Mouse (Mus musculus) hindbrain, embryonic 10.5 days (tissue): Measurements from ENCODE around the gene Sgms1. TPM values are rescaled to one million over a fixed set of nuclear protein-coding genes. Genes with fewer than 3 reads are reported as not detected.

Source experiments
- DNase-seq: peaks from one replicate; pipeline ENCODE4 v3.0.0-alpha.2; 2017; ENCODE audit warnings: low spot score
- H3K27ac ChIP-seq: fragments of 300-500 bp; sonication (generic); 2 replicates; pipeline ENCODE4 v1.5.1; 2016; ENCODE audit warnings: mild to moderate bottlenecking, moderate library complexity
- H3K27me3 ChIP-seq: fragments of 300-500 bp; sonication (generic); 2 replicates; pipeline ENCODE4 v1.6.1; 2016; ENCODE audit warnings: mild to moderate bottlenecking; ENCODE audit not compliant: poor library complexity, insufficient read depth, severe bottlenecking
- H3K36me3 ChIP-seq: fragments of 300-500 bp; sonication (generic); 2 replicates; pipeline ENCODE4 v1.6.1; 2016; ENCODE audit warnings: mild to moderate bottlenecking, moderate library complexity
- H3K4me1 ChIP-seq: fragments of 300-500 bp; sonication (generic); replicated peaks from 2 replicates; pipeline ENCODE4 v1.6.1; 2016; ENCODE audit warnings: mild to moderate bottlenecking
- H3K4me3 ChIP-seq: fragments of 300-500 bp; sonication (generic); 2 replicates; pipeline ENCODE4 v1.5.1; 2016; ENCODE audit warnings: mild to moderate bottlenecking, moderate library complexity
- H3K9me3 ChIP-seq: fragments of 300-500 bp; sonication (generic); 2 replicates; pipeline ENCODE4 v1.6.1; 2016; ENCODE audit warnings: mild to moderate bottlenecking, moderate library complexity
- WGBS: fragments of 180-500 bp; shearing (Covaris S2); methylation state at CpG from one replicate; pipeline ENCODE4 v1.1.7; 2016; 5-methylcytosine and 5-hydroxymethylcytosine counted together
- polyA plus RNA-seq: library from polyadenylated mRNA; unstranded; fragments of >200 nt; fragmentation: Nextera tagmentation; extraction: Ambion mirVana; gene quantifications from 2 replicates; pipeline ENCODE4 v1.2.1, GENCODE M21; 2016

Gene Sgms1
- polyA plus RNA-seq, 1 experiment from 2014 or later, result 14.4 TPM

DNA sequence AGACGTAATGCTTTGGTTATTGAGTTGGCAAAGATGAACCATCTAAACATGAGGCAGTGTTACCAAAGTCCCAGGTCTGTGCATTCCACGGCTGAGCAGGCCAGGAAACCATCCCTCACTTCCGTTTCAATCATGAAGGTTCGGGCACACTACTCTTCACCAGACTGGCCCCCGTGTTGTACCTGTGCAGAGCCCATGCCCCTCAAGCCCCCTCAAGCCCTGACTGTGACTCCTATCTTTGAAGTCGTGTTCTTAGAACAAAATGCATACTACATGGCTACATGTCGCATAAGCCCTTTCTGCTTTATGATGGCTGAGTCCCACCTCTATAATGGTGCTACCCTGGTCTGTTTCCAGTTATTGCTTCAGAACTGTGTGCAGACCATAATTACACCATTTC, 217.5 kb downstream of the Sgms1 start:
- H3K36me3 ChIP-seq, result no peaks in the 10 kb centered on the region
- DNase-seq, result no peak
- 93% methylated on average over 7 of the region's 7 CpGs for WGBS
- H3K27ac ChIP-seq, result no peak overlapping the region
- H3K27me3 ChIP-seq, result no peaks in the 10 kb centered on the region
- no peak overlapping the region for H3K4me3 ChIP-seq
- no peaks in the 10 kb centered on the region for H3K4me1 ChIP-seq
- no peaks in the 10 kb centered on the region for H3K9me3 ChIP-seq

DNA sequence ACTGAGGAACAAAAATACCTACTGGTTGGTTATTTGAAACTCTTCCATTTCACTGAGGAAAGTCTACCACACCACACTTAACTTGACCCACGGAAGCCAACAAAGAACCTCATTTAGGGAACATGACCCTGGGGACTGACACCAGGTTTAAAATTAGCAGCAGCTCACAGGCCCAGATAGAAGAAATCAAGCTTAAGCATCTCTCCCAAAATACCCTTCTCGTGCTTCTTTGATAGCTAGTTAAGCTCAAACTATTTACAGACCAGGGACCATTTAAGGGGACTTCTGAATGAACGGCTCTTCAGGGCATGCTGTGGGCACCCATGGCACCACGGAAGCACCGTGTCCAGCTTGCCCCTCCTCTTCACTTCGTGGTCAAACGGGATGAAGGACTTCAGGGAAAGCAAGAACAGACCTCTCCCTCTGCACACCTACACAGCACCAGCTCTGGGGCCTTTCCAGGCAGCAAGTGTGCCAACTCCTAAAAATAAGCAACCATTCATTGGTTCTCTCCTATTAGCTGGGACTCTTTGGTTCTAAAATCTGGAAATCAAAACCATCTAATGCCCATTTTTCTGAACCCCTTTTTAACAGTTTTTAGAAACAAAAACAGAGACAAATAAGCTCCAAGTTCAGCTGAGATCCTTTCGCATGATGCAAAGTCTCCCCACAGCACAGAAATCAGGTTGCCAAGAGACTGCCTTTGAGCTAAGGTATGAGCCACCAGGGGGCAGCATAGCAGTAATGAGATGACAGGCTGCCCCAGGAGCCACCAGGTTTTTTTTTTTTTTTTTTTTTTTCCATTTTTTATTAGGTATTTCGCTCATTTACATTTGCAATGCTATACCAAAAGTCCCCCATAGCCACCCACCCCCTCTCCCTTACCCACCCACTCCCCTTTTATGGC, 219.6 kb downstream of the Sgms1 start:
- WGBS, result 77% methylated on average over 9 of the region's 9 CpGs
- H3K9me3 ChIP-seq, result no peaks in the 10 kb centered on the region
- H3K36me3 ChIP-seq, result no peaks in the 10 kb centered on the region
- no peaks in the 10 kb centered on the region for H3K27me3 ChIP-seq
- H3K4me1 ChIP-seq, result no peaks in the 10 kb centered on the region
- no peak overlapping the region for H3K27ac ChIP-seq
- DNase-seq, result peak; percentile 57
- no peak overlapping the region for H3K4me3 ChIP-seq

DNA sequence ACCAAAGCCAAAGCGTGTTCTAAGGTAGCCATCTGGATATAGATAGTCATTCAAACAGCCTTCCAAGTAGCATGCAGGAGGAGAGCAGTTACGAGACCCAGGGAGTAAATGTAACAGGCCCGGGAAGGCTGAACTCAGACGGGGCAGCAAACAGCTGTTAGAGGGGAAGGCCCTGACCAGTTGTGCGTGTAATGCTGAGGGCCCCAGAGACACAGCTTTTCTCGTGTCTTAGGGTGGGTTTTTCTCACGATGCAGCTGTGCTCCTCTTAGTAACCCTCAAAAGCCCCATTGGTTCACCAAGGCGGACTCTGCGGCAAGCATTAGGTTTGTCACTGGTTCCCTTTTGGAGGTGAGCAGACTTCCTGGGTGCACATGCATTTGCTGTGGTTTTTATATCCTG, 221.5 kb downstream of the Sgms1 start:
- Histone ChIP-seq H3K4me1 (no peaks in the 10 kb centered on the region), H3K9me3 (no peaks in the 10 kb centered on the region), H3K27me3 (no peaks in the 10 kb centered on the region), H3K27ac (no peak overlapping the region), H3K36me3 (no peaks in the 10 kb centered on the region), H3K4me3 (no peak overlapping the region)
- WGBS, result 87% methylated on average over 9 of the region's 9 CpGs
- DNase-seq, result no peak

DNA sequence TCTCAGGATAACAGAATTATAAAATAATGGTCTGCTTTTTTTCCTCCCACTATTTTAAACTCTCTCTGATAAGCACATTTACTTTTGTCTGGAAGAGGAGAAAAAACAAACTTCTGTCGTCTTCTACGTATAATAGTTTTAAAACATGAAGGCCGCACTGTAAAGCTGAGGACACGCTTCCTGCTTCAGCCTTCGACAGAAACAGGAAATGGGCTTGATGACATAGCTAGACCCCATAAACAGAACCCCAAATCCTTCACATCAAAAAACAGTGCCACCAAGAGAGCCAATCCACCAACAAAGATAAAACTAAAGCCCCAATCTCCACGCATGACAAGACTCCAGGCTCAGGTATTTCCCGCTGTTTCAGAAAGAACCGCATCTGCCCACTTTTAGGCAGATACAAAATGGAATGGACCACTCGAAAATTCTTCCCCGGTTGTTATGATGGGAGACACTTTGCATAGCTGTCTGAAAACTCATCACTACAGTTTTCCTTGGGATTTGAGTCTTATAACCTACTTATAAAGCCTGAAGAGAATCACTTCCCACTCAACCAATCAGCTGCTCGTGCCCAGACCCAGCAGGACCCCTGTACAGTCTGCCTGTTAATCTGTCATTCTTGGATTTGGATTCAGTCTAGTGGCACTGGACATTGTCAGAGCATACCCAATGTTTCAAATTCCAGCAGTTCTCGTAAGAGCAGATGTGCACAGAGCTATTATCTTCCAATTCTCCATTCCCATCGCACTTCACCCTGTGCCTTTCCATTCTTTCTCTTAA, 222.5 kb downstream of the Sgms1 start:
- no peak for DNase-seq
- H3K4me1 ChIP-seq, result no peaks in the 10 kb centered on the region
- no peaks in the 10 kb centered on the region for H3K27me3 ChIP-seq
- 93% methylated on average over 13 of the region's 13 CpGs for WGBS
- H3K27ac ChIP-seq, result no peak overlapping the region
- no peak overlapping the region for H3K4me3 ChIP-seq
- H3K9me3 ChIP-seq, result no peaks in the 10 kb centered on the region
- H3K36me3 ChIP-seq, result no peaks in the 10 kb centered on the region

DNA sequence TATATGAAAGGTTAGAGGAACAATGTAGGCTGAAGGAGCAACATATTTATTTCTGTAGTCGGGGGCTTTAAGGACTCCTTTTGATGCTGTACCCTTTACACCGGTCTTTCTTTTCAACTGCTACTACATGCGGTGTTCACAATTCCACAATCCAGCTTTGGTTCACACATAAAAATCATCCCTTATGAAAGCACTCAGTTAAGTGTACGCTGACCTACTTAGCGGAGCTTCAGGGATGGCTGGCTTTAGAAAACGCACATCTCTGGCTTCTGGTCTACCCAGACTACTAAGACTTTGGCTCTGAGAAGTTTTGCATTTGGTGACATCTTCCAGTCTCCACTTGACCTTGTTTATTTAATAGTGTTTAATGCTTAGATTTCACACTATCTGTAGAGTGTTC, 223.8 kb downstream of the Sgms1 start:
- H3K9me3 ChIP-seq, result no peaks in the 10 kb centered on the region
- no peak overlapping the region for H3K27ac ChIP-seq
- no peaks in the 10 kb centered on the region for H3K36me3 ChIP-seq
- no peak overlapping the region for H3K4me3 ChIP-seq
- no peak for DNase-seq
- H3K27me3 ChIP-seq, result no peaks in the 10 kb centered on the region
- no peaks in the 10 kb centered on the region for H3K4me1 ChIP-seq
- WGBS, result 94% methylated on average over 6 of the region's 6 CpGs

DNA sequence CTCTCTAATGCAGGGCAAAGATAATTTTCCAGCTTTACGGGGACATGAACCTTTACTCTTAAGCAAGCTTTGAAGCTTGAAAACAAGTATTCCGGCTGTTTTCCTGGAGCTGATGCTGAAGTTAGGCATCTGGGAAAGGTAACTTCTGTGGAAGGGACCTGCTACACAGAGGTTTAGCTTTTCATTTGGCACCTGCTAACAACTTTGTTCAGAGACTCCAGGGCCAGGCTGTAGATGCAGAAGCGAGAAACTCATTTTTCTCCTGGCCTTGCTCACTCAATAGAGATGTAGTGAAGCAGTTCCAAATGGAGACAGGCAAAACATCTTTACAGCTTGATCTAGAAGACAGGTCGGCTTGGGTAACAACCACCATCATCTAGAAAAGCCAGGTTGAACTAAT, 225.4 kb downstream of the Sgms1 start:
- Histone ChIP-seq H3K4me3 (no peak overlapping the region), H3K27me3 (no peaks in the 10 kb centered on the region), H3K36me3 (peaks cover 11% of the 10 kb centered on the region), H3K27ac (no peak overlapping the region), H3K9me3 (no peaks in the 10 kb centered on the region), H3K4me1 (no peaks in the 10 kb centered on the region)
- no peak for DNase-seq
- WGBS, result 94% methylated on average over 4 of the region's 4 CpGs

DNA sequence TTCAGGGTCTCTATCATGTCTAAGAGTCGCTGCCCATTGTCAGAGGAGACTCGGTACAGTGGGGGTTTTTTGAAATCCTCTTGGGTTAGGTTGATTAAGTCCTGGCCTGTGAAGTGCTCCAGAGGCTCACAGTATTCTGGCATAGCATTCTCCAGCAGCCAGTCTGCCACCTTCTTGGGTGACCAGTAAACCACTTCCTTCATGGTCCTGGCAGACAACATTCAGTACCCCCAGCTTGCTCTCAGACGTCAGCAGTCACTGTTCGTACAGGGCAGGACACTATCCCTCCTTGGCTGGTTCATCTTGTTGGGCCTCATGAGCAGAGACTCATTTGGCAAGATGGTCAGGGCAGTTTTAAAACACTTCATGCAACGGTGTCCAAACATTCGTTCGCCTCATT, 229.6 kb downstream of the Sgms1 start:
- WGBS, result 93% methylated on average over 7 of the region's 7 CpGs
- no peak overlapping the region for H3K4me3 ChIP-seq
- H3K4me1 ChIP-seq, result no peaks in the 10 kb centered on the region
- no peak for DNase-seq
- H3K27me3 ChIP-seq, result no peaks in the 10 kb centered on the region
- no peak overlapping the region for H3K27ac ChIP-seq
- H3K9me3 ChIP-seq, result no peaks in the 10 kb centered on the region
- H3K36me3 ChIP-seq, result peaks cover 17% of the 10 kb centered on the region

DNA sequence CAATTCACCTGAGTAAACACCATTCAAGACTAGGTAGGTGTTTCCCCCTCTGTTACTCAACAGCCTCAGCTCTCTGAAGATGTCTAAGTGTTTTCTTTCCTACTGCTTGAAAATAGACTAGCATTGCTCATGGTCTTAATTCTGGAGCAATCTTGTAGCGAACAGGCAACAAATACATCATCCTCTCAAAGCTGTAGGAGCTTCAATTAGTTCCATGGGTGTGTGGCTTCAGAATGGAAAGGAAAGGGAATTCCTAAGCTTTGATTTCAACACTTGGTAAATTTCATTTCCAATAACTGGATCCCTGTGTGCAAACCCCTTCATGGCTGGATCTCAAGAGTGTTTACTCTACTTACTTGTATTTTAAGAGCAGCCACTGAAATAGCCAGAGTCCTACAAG, 230.3 kb downstream of the Sgms1 start:
- DNase-seq, result no peak
- H3K36me3 ChIP-seq, result peaks cover 17% of the 10 kb centered on the region
- no peak overlapping the region for H3K27ac ChIP-seq
- no peak overlapping the region for H3K4me3 ChIP-seq
- no peaks in the 10 kb centered on the region for H3K27me3 ChIP-seq
- H3K4me1 ChIP-seq, result no peaks in the 10 kb centered on the region
- WGBS, result 98% methylated on average over 1 of the region's 1 CpGs
- H3K9me3 ChIP-seq, result no peaks in the 10 kb centered on the region

DNA sequence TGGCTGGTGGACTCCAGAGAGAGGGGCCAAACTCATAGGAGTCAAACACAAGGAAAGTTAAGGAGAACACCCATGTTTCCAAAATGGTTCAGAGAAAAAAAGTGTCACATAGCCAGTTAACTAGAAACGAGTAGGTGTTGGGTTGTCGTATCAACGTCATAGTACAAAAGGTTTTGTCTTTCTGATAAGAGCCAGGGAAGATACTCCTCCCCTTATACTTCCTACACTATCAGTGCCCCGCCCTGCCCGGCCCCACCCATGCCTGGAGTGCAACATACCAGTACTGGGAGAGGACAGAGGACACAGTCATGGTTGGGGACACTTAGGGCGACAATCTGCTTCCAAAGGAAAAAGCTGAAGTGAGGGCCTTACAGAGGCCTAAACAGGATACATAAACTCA, 232.5 kb downstream of the Sgms1 start:
- WGBS, result 91% methylated on average over 6 of the region's 6 CpGs

DNA sequence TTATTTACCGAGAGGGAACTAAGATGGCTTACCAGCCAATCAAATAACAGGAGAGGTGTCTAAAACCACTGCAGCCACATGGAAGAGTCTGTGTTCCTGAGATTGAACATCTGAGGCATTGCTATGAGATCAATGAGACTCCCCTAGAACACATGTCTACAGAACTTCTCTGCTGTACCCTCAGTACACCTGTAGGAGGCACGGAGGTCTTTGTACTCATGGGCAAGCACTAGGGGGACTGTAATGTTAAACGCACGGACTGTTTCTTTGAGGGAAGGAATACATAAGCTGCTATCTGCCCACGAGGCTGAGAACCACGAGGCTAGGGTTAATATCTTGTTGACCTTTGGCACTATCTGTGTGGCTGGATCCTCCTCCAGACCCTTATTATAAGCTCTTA, 237.0 kb downstream of the Sgms1 start:
- Histone ChIP-seq H3K4me3 (no peak overlapping the region), H3K27me3 (no peaks in the 10 kb centered on the region), H3K27ac (no peak overlapping the region), H3K9me3 (no peaks in the 10 kb centered on the region), H3K36me3 (no peaks in the 10 kb centered on the region), H3K4me1 (no peaks in the 10 kb centered on the region)
- DNase-seq, result no peak
- WGBS, result 79% methylated on average over 6 of the region's 6 CpGs

More for the DNA sequence above, 232.5 kb downstream of the Sgms1 start:
- Histone ChIP-seq H3K9me3 (no peaks in the 10 kb centered on the region), H3K27me3 (no peaks in the 10 kb centered on the region), H3K4me1 (no peaks in the 10 kb centered on the region), H3K36me3 (peaks cover 17% of the 10 kb centered on the region), H3K27ac (no peak overlapping the region), H3K4me3 (no peak overlapping the region)
- DNase-seq, result no peak

DNA sequence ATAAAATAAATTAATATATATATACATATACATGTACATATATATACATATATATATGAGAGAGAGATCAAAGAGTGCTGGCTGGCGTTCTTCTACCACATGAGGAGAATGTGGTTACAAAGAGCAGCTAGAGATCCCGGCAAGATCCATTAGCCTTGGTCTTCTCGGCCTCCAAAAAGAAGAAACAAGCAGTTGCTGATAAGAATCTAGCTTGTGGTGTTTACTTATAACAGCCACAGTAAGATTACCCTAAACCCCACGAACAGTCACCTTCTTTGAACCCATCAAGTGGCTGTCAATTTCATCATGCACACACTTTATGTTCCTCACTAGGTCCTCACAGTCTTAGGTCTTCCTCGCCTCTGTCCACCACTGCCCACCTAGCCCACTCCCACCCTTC, 240.8 kb downstream of the Sgms1 start:
- no peaks in the 10 kb centered on the region for H3K27me3 ChIP-seq
- no peak overlapping the region for H3K27ac ChIP-seq
- WGBS, result 91% methylated on average over 5 of the region's 5 CpGs
- no peaks in the 10 kb centered on the region for H3K9me3 ChIP-seq
- H3K36me3 ChIP-seq, result no peaks in the 10 kb centered on the region
- H3K4me3 ChIP-seq, result no peak overlapping the region
- DNase-seq, result no peak
- H3K4me1 ChIP-seq, result no peaks in the 10 kb centered on the region

DNA sequence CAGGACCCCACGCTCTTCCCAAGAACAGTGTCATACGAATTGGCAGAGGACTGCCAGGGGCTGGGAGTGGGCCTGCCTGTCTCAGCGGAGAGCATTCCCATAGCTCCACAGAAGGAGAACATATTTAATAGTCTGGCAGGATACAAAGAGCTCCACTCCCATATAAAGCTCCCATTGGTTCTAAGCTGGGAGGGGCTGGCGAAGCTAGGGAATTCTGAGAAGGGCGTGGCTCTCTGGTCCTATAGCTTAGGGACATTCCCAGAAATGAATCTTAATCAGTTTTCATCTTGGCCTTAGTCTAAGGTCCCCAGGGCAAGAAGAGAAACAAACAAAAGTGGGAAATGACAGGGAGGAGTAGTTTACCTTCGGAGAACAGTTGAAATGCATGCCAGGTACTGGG, 247.1 kb downstream of the Sgms1 start:
- Histone ChIP-seq H3K27me3 (no peaks in the 10 kb centered on the region), H3K4me3 (no peak overlapping the region)
- WGBS, result 91% methylated on average over 6 of the region's 6 CpGs

DNA sequence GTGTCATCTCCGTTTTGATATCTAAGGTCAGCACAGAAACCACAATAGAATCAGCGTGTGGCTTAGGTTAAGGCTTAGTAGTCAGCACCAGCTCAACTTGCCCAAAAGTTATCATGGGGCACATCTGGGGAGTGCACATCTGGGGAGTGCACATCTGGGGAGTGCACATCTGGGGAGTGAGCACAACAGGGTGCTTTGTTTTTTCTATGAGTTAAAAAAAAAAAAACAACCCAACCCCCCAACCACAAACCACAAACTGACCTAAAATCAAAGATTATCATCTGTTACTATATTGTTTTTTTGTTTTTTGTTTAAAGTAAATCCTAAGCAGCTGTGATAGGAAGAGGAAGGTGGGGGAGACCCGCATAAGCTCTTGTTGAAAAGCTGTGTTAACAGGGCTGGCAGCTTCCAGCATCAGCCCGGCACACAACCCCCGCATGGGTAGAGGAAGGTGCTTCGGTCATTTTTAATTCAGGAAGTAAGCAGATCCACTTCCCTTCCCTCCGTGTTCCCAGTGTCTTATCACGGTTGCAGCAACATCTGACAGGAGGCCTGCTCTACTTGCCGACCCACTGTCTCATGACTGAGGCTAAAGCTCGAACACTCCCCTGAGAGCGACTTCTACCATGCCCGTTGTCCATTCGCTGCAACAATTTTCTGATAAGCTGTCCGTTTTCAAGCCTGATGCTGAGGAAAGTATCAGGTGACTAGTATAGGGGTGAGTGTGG, 251.0 kb downstream of the Sgms1 start:
- no peak for DNase-seq
- Histone ChIP-seq H3K27me3 (no peaks in the 10 kb centered on the region), H3K4me1 (peaks cover 4% of the 10 kb centered on the region; the same call in 1 of the 2 replicates), H3K4me3 (no peak overlapping the region), H3K27ac (no peak overlapping the region), H3K36me3 (no peaks in the 10 kb centered on the region), H3K9me3 (no peaks in the 10 kb centered on the region)
- 72% methylated on average over 14 of the region's 14 CpGs for WGBS

More for the DNA sequence above, 247.1 kb downstream of the Sgms1 start:
- H3K36me3 ChIP-seq, result no peaks in the 10 kb centered on the region
- no peak overlapping the region for H3K27ac ChIP-seq
- no peaks in the 10 kb centered on the region for H3K4me1 ChIP-seq
- no peak for DNase-seq
- no peaks in the 10 kb centered on the region for H3K9me3 ChIP-seq
